Comparison of ENCODE assay signal across 16 mouse cellular contexts in the genomic region with DNA sequence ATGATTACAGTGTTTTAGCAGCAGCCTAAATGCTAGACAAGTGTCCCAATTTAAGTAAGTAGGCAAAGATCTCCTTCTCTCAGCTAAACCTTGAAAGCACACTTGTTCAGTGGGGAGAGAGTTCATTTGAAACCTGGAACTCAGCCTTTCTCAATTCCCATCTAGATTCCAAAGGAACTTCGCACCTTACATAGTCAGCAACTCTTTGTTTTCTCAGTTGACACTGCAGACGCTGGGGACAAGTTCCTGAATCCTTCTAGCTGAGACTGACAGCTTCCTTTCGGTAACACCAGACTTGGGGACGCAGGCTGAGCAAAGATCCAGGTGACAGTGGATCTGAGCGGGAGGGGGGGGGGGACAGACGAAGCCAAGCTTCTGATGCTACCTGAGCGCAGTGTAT.
DNase-seq lines count a peak whose midpoint lies in the region; ATAC-seq and TF ChIP-seq lines count a peak whose summit lies in the region.
"Had no signal": no experiment of that assay in that cellular context is flagged by ENCODE, and none has a peak within 500 bp of the region (broad histone marks: within the 10 kb centered on the region; RNA-seq: fewer than 3 reads in every experiment).

No protein-coding gene starts in this region.

- 0 out of 2 replicates have a peak overlapping the region, but pooled peaks have one; percentile 48 for H3K27ac ChIP-seq in forebrain, embryonic 10.5 days
- no peak overlapping the region; the same call in 1 of the 2 replicates for H3K27ac ChIP-seq in forebrain, embryonic 11.5 days (ENCODE audit: low read depth, low read length)
- H3K27ac ChIP-seq in hindbrain, embryonic 13.5 days, result no peak overlapping the region; the same call in 1 of the 2 replicates
- H3K27ac ChIP-seq in hindbrain, postnatal 0 days, result no peak overlapping the region
- peak overlapping the region; percentile 65 for H3K27ac ChIP-seq in forebrain, embryonic 13.5 days
- H3K27ac ChIP-seq in midbrain, embryonic 15.5 days, result no peak overlapping the region
- H3K27ac ChIP-seq: layer of hippocampus, adult 2 months; liver, embryonic 15.5 days had no signal

- 0 out of 2 replicates have a peak, but pooled peaks cover 3% of the 10 kb centered on the region for H3K36me3 ChIP-seq in forebrain, embryonic 10.5 days (replicated peaks)
- no peaks in the 10 kb centered on the region for H3K36me3 ChIP-seq in forebrain, embryonic 11.5 days (ENCODE audit: control insufficient read depth, insufficient read depth, low read length)
- H3K36me3 ChIP-seq in hindbrain, embryonic 13.5 days, result peaks cover 5% of the 10 kb centered on the region; the same call in 1 of the 2 replicates
- H3K36me3 ChIP-seq in hindbrain, postnatal 0 days (ENCODE audit: insufficient read depth, low read length), result no peaks in the 10 kb centered on the region
- peaks cover 5% of the 10 kb centered on the region; the same call in 1 of the 2 replicates for H3K36me3 ChIP-seq in forebrain, embryonic 13.5 days (ENCODE audit: poor library complexity, severe bottlenecking)
- H3K36me3 ChIP-seq in midbrain, embryonic 15.5 days (replicated peaks), result no peaks in the 10 kb centered on the region
- H3K36me3 ChIP-seq: liver, embryonic 15.5 days had no signal

- 82% methylated on average over 7 of the region's 7 CpGs for WGBS in forebrain, embryonic 10.5 days
- 80% methylated on average over 7 of the region's 7 CpGs for WGBS in forebrain, embryonic 11.5 days
- WGBS in hindbrain, embryonic 13.5 days, result 73% methylated on average over 7 of the region's 7 CpGs
- WGBS in hindbrain, postnatal 0 days, result 70% methylated on average over 7 of the region's 7 CpGs
- WGBS in forebrain, embryonic 13.5 days, result 70% methylated on average over 7 of the region's 7 CpGs
- WGBS in midbrain, embryonic 15.5 days, result 61% methylated on average over 7 of the region's 7 CpGs

- TF ChIP-seq CTCF in hindbrain, postnatal 0 days (IDR thresholded peaks at IDR 0.05; ENCODE audit: low read depth), result no peak

- no peaks in the 10 kb centered on the region for H3K9me3 ChIP-seq in forebrain, embryonic 10.5 days
- no peaks in the 10 kb centered on the region for H3K9me3 ChIP-seq in forebrain, embryonic 11.5 days (ENCODE audit: control insufficient read depth, low read length)
- no peaks in the 10 kb centered on the region for H3K9me3 ChIP-seq in hindbrain, embryonic 13.5 days
- no peaks in the 10 kb centered on the region for H3K9me3 ChIP-seq in hindbrain, postnatal 0 days (ENCODE audit: low read length)
- H3K9me3 ChIP-seq in forebrain, embryonic 13.5 days (replicated peaks), result no peaks in the 10 kb centered on the region
- no peaks in the 10 kb centered on the region for H3K9me3 ChIP-seq in midbrain, embryonic 15.5 days
- H3K9me3 ChIP-seq: liver, embryonic 15.5 days had no signal

- DNase-seq in forebrain, embryonic 10.5 days (ENCODE audit: extremely low spot score, low spot score), result no peak
- DNase-seq in forebrain, embryonic 11.5 days (ENCODE audit: low spot score), result no peak
- DNase-seq in hindbrain, postnatal 0 days (ENCODE audit: low spot score), result no peak
- no peak for DNase-seq in lung, postnatal 36 days
- DNase-seq in urinary bladder, postnatal 25 days (ENCODE audit: low spot score), result no peak
- DNase-seq: adrenal gland, adult 8-10 months; cerebellum, adult 9-11 months; kidney, adult 18-20 months; lung, postnatal 4 days; retina, postnatal 1 day had no signal

- H3K4me3 ChIP-seq in forebrain, embryonic 10.5 days, result no peak overlapping the region
- H3K4me3 ChIP-seq in forebrain, embryonic 11.5 days (ENCODE audit: low read depth, low read length), result no peak overlapping the region
- no peak overlapping the region for H3K4me3 ChIP-seq in hindbrain, embryonic 13.5 days
- H3K4me3 ChIP-seq in hindbrain, postnatal 0 days (ENCODE audit: low read length), result no peak overlapping the region
- peak overlapping the region; percentile 10 for H3K4me3 ChIP-seq in forebrain, embryonic 13.5 days
- no peak overlapping the region for H3K4me3 ChIP-seq in midbrain, embryonic 15.5 days
- H3K4me3 ChIP-seq: layer of hippocampus, adult 2 months; liver, embryonic 15.5 days; myocyte had no signal

- no peak overlapping the region for H3K9ac ChIP-seq in forebrain, embryonic 11.5 days (ENCODE audit: low read length)
- H3K9ac ChIP-seq in hindbrain, embryonic 13.5 days, result peak overlapping the region; percentile 51; the same call in 1 of the 2 replicates
- H3K9ac ChIP-seq in hindbrain, postnatal 0 days (replicated peaks; ENCODE audit: low read length), result no peak overlapping the region
- H3K9ac ChIP-seq in forebrain, embryonic 13.5 days, result 0 out of 2 replicates have a peak overlapping the region, but pooled peaks have one; percentile 22
- H3K9ac ChIP-seq in midbrain, embryonic 15.5 days, result no peak overlapping the region
- H3K9ac ChIP-seq: liver, embryonic 15.5 days had no signal

- H3K4me2 ChIP-seq in forebrain, embryonic 11.5 days (ENCODE audit: low read depth, low read length, severe bottlenecking), result no peak overlapping the region
- peak overlapping the region; percentile 29 for H3K4me2 ChIP-seq in hindbrain, embryonic 13.5 days
- no peak overlapping the region for H3K4me2 ChIP-seq in hindbrain, postnatal 0 days (ENCODE audit: low read depth, low read length)
- H3K4me2 ChIP-seq in forebrain, embryonic 13.5 days, result peak overlapping the region; percentile 21
- 0 out of 2 replicates have a peak overlapping the region, but pooled peaks have one; percentile 19 for H3K4me2 ChIP-seq in midbrain, embryonic 15.5 days
- H3K4me2 ChIP-seq: liver, embryonic 15.5 days had no signal

- peaks cover 26% of the 10 kb centered on the region for H3K27me3 ChIP-seq in forebrain, embryonic 10.5 days (ENCODE audit: poor library complexity, severe bottlenecking)
- peaks cover 5% of the 10 kb centered on the region; the same call in 1 of the 2 replicates for H3K27me3 ChIP-seq in forebrain, embryonic 11.5 days (ENCODE audit: control insufficient read depth, insufficient read depth, low read length)
- H3K27me3 ChIP-seq in hindbrain, embryonic 13.5 days, result no peaks in the 10 kb centered on the region
- no peaks in the 10 kb centered on the region for H3K27me3 ChIP-seq in hindbrain, postnatal 0 days (ENCODE audit: insufficient read depth, low read length)
- 0 out of 2 replicates have a peak, but pooled peaks cover 3% of the 10 kb centered on the region for H3K27me3 ChIP-seq in forebrain, embryonic 13.5 days
- H3K27me3 ChIP-seq in midbrain, embryonic 15.5 days (replicated peaks), result no peaks in the 10 kb centered on the region

- no peak for ATAC-seq in forebrain, embryonic 11.5 days (replicated peaks; ENCODE audit: low FRiP score)
- no peak for ATAC-seq in hindbrain, embryonic 13.5 days (ENCODE audit: low FRiP score)
- no peak for ATAC-seq in hindbrain, postnatal 0 days
- no peak for ATAC-seq in forebrain, embryonic 13.5 days
- ATAC-seq in midbrain, embryonic 15.5 days (replicated peaks), result no peak

- H3K4me1 ChIP-seq in forebrain, embryonic 10.5 days, result peaks cover 56% of the 10 kb centered on the region
- peaks cover 11% of the 10 kb centered on the region for H3K4me1 ChIP-seq in forebrain, embryonic 11.5 days (replicated peaks; ENCODE audit: control insufficient read depth, insufficient read depth, low read length)
- H3K4me1 ChIP-seq in hindbrain, embryonic 13.5 days (replicated peaks), result peaks cover 50% of the 10 kb centered on the region
- 0 out of 2 replicates have a peak, but pooled peaks cover 10% of the 10 kb centered on the region for H3K4me1 ChIP-seq in hindbrain, postnatal 0 days (ENCODE audit: insufficient read depth, low read length)
- H3K4me1 ChIP-seq in forebrain, embryonic 13.5 days, result peaks cover 54% of the 10 kb centered on the region
- H3K4me1 ChIP-seq in midbrain, embryonic 15.5 days, result peaks cover 51% of the 10 kb centered on the region

Comparison
In these comparisons a context has a peak if more than half of its experiments do, and no peak if none do; other contexts are left out.
1. H3K27ac ChIP-seq: peak in forebrain, embryonic 10.5 days (single experiment) and forebrain, embryonic 13.5 days (single experiment); none in forebrain, embryonic 11.5 days (single experiment), hindbrain, embryonic 13.5 days (single experiment), hindbrain, postnatal 0 days (single experiment) and midbrain, embryonic 15.5 days (single experiment).
2. H3K4me2 ChIP-seq: peak in hindbrain, embryonic 13.5 days (single experiment), forebrain, embryonic 13.5 days (single experiment) and midbrain, embryonic 15.5 days (single experiment); none in forebrain, embryonic 11.5 days (single experiment) and hindbrain, postnatal 0 days (single experiment).
3. H3K9ac ChIP-seq: peak in hindbrain, embryonic 13.5 days (single experiment) and forebrain, embryonic 13.5 days (single experiment); none in forebrain, embryonic 11.5 days (single experiment), hindbrain, postnatal 0 days (single experiment) and midbrain, embryonic 15.5 days (single experiment).